Mouse (Mus musculus): Measurements from ENCODE around the gene Peg10.

Gene Peg10

DNA sequence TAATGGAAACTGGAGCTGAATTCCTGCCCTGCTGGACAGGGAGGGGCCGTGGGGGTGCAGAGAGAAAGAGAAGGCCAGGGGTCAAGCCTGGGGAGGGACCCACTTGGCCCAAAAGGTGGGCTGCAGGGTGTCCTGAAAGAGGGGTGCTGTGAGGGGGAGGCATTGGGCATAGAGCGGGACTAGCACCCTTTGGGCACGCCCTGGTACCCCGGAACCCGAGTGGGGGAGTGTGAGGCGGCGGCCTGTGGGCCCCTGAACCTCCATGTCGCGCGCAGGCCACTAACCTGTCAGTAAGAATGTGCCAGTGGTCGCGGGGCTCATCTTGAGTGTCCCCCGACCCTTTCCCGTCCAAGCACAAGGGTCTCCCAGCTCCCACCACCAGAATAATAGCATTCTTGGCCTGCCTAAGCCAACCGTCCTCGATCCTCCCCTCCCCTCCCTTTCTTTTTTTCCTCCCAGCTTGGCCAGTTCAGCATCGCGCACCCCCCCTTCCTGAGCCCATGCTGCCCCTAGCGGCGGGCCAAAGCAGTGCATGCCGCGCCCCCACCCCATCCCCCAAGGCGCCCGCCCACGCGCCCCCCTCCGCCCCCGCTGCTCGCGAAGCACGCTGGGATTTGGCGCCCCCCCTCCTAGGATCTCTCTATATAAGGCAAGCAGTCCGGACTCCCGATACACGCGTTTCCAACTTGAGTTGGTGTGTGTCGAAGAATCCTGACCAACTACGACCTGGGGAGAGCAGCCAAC is at the start of gene Peg10, which contains the start of gene Sgce:
TSS of gene Peg10 (plus strand) at position 611 of the 744 bp plus-strand sequence.
TSS of gene Sgce (minus strand) at position 512 of the 744 bp plus-strand sequence.
- DNase-seq (ENCODE audit: low spot score), result no peak

DNA sequence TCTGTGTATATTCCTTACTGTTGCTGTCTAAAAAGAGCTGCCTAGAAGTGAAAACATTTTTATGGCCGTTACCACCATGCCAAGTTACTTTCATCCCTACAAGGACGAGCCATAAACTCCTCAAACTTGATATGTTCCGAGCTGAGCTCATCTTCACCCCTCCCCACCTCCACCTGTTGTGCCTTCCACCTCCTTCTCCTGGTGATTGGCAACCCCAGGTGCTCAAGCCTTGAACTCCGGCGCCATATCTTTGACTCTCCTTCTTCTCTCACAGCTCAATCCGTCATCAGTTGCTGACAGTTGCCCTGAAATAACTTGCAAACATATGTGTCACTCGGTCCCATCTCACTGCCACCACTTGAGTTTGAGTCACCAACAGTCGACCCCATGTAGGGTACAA is 45.5 kb upstream of the Peg10 start:
- no peak for DNase-seq (ENCODE audit: low spot score)

DNA sequence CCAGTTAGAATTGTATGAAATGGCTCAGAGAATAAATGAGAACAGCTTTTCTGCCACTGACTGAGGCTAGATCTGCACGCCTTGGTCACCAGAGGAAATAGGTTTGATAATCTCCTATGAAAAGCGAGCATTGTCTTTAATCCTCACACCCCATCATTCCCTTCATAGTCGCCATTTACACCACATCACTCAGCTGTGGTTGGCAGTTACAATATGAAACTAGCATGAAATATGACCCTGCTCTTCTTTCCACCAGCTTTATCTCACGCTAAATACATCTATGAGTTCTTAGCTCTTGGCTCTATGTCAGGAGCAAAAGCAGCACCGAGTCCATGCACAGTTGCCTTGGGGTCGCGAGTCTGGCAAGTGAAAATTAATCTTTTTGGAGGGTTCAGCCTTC is 43.2 kb upstream of the Peg10 start:
- no peak for DNase-seq (ENCODE audit: low spot score)

DNA sequence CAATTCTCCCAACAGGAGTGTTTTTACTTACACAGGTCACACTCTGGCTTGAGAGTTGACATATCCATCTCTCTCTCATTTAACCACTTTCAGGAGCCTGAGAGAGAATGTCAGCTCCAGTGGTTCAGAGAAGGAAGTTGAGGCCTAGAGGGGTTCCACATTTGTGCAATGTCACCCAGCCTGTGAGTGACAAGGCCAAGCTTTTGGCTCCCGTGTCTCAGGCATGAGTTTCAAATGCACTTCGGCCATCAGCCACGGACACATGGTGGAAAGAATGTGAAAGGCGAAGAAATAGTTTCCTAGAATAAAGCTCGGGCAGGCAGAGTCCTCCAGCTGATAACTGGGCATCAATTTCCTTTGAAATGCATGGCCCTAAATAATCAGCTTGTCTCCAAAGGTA is 40.7 kb upstream of the Peg10 start:
- DNase-seq (ENCODE audit: low spot score), result no peak

DNA sequence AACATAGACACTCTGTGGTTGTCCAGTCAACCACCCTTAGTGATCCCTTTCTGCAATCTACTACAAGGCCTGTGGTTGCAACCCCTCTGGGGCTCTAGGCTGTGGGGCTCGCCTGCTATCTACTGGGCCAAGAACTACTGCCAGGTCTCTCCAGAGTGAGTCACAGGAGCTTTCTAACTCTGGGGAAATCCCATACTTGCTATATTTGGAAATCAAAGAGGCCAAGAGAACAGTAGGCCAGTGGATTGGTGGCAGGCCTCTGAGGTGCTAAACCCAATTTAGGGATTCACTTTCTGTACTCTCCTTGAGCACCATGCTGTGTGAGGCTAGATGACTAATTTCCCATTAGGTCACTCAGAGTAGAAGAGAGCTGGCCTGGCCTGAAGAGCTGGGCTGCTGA is 38.1 kb upstream of the Peg10 start:
- no peak for DNase-seq (ENCODE audit: low spot score)

DNA sequence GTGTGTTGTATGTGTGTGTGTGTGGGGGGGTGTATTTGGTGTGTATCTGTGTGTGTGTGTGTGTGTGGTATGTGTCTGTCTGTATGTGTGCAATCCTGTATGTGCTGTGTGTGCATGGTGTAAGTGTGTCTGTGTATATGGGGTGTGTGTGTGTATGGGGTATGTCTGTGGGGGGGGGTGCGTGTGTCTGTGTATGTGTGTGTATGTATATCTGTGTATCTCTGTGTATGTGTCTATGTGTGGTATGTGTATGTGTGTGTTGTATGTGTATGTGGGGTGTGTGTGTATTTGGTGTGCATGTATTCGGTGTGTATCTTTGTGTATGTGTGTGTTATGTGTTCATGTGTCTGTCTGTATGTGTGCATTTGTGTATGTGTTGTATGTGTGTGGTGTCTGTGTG is 30.9 kb upstream of the Peg10 start:
- no peak for DNase-seq (ENCODE audit: low spot score)

DNA sequence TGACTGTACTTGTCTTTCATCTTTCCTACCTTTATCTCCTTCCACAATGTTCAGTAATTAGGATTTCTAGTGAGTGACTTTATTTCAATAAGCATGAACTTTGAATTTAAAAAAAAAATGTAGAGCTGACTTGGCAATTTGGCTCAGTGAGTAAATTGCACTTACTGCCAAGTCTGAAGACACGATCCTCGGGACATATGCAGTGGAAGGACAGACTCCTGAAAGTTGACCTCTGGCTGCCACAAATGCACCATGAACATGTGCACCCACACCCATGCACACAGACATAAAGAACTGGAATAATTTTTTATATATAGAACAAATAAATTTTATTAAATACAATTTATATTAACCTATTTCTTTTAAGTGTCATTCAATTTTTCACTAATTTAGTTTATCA is 29.8 kb upstream of the Peg10 start:
- DNase-seq (ENCODE audit: low spot score), result no peak

DNA sequence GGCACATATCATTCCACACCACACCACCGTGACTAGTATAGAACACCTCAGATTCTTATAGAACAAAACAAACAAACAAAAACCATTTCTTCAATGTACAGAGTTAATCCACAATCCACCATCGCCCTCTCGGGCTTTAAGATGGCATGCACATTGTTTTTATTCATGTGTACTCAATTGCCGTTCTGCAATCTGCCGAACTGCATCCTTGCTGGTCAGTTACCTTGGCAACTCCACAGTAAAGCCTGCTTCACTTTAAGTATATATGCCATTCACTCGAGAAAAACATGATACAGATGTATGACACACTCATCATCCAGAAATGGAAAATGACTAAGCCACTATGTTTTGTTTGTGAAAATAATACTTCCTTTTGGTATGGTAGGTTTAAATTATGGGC is 25.0 kb upstream of the Peg10 start:
- DNase-seq (ENCODE audit: low spot score), result no peak

DNA sequence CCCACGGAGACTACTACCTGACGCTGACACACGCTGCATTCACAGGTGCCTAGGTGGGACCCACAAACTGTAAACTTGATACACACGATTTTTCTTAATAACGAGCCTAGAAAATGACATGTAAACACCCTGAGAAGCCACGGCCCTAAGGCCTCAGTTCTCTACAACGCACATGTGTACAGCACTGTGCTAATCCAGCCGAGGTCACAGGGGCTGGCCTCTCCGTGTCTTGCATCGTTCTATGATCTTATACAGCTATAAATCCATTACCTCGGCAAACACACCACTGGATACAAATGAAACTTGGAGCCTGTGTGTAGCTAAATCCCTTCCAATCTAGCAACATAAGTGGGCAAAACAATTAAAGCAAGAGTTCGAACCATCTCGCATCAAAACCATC is 24.4 kb upstream of the Peg10 start:
- no peak for DNase-seq (ENCODE audit: low spot score)

DNA sequence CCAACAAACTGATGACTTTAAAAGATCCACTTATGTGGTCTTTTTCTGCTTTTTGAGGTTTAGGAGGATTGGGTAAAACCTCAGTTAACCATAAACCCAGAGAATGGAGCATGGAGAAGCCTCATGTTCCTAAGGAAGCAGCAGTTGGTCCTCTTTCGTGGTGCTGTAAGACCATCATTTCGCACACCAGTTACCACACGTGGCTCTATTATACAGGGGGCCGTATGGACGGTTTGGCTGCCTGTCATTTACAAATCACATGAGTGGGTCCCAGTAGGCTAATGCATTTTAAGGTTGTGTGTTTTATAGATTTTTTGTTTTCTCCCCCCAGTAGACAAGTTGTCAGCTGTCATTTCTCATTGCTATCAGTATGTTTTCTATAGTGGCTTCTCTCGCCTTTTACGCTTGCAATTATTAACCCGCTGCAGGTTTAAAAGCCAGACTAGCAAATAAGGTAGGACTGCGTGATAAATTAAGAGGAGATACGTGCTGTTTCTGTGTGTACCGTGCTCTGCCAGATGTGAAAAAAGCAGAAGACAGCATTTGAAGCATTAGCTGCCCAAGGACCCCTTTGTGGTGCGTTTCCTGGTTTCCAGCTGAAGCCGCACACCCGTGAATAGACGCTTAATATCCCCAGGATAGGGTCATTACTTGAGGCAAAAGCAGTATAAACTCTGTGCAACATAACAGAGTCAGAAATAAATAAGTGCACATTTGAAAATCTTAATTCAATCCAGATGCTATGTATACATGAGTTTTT is 22.9 kb upstream of the Peg10 start:
- DNase-seq (ENCODE audit: low spot score), result no peak

DNA sequence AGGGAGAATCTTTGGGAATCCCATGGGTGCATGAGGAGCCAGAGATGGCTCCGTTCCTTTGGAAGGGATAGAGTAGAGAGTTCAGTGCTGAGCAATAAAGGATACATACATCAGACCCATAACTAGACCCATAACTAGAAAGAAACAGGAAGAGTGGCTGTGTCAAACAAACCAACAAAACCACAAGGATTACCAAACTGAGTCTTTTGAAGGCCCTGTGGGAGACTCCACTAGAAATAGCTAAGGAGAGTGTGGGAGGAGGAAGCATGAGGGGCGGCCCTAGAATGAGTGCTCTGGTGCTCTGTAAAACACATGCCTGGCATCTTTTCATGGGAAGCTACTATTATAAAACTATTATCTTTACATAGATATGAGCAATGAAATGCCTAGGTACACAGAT is 18.8 kb upstream of the Peg10 start:
- DNase-seq (ENCODE audit: low spot score), result no peak

DNA sequence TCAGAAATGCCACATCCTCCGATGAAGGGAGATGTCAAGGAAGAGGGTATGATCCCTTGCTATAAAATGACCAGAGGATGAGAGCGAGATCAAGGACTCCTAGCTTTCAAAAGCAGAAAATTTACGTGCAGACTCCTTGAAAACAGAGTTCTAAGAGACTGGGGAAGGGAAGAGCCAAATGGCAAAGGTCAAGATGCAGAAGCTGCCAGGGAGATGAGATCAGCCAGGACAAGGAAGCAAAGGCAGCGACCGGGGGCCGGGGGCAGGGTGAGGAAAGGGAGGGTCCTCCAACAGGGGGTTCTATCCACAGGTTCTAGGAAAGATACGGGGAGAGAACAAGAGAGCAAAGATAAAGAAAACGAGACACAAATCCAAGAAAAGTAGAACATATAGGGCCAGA is 15.4 kb upstream of the Peg10 start:
- DNase-seq (ENCODE audit: low spot score), result no peak

DNA sequence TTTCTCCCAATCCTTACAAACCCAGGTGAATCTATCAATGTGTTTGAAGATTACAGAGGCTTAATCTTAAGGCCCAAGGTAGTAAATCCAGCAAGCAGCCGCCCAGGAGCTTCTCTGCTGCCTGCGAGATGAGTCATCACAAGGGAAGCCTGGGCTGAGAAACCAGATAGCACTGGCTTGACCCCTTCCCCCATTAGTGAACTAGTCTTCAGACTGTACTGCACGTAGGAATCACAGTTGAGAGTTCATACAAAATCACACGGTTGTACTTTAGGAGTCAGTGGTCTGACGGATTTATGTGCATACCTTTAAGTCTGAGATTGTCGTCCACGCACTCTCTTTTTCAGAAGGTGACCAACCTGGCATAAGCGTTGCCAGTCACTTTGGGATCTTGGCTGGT is 13.9 kb upstream of the Peg10 start:
- DNase-seq (ENCODE audit: low spot score), result no peak

DNA sequence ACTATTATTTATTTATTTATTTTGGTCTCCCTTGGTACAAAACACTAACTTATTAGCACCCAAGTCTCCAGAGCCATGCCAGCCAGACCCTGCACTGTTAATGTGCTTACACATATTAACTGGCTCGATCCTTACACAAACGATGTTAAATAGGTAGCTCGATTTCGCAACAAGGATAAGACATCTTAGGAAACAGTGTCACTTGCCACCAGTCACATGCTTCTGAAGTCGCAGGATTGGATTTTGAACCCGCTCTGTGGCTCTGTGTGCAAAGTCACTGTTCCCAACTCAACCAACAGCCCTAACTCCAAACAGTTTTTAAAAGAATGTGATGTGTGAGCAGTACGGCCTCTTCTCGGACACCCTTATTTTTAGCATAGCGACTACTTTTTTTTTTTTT is 10.7 kb upstream of the Peg10 start:
- DNase-seq (ENCODE audit: low spot score), result no peak

DNA sequence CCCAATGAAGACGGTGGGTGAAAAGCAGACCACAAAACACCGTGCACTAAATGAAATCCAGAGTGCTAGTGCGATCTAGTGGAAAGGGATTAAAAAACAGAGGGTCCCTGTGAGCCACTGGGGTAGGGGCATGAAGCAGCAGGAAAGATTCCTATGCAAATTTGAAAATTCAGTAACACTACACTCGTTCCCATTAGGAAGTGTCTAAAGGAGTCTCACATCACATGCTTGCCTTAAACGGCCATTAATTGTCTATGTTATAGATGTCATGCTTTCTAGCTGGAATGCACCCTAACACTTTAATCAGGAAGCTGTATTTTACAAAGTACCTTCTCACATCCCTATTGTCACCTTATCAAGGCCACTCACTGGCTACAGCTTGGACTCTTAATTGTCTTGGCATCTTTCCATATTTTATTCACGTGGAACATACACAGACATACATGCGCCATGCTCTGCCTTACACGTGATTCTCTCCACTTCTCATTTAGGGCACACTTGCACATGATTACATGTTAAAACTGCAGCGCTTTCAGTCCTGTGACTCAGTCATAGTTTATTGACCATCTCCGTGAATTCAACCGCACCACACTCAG is 9.0 kb upstream of the Peg10 start:
- no peak for DNase-seq (ENCODE audit: low spot score)

DNA sequence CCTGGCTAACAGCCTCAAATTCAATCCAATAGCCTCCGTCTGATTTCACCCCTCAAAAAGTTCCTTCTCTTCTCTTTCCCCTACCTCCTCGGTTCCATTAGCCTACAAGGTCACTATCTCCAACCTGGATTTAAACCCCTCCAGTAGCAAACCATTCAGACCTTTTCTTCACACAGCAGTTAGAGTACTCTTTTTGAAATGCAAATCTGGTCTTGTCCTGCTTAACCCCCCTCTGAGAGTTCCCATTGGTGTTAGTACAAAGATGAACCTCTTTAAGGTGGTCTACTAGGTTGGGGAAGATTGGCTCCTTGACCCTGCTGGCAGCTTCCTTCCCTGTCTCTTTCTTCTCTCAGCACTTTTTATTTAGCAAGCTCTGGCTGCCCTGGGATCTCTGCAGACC is 8.4 kb upstream of the Peg10 start:
- no peak for DNase-seq (ENCODE audit: low spot score)

DNA sequence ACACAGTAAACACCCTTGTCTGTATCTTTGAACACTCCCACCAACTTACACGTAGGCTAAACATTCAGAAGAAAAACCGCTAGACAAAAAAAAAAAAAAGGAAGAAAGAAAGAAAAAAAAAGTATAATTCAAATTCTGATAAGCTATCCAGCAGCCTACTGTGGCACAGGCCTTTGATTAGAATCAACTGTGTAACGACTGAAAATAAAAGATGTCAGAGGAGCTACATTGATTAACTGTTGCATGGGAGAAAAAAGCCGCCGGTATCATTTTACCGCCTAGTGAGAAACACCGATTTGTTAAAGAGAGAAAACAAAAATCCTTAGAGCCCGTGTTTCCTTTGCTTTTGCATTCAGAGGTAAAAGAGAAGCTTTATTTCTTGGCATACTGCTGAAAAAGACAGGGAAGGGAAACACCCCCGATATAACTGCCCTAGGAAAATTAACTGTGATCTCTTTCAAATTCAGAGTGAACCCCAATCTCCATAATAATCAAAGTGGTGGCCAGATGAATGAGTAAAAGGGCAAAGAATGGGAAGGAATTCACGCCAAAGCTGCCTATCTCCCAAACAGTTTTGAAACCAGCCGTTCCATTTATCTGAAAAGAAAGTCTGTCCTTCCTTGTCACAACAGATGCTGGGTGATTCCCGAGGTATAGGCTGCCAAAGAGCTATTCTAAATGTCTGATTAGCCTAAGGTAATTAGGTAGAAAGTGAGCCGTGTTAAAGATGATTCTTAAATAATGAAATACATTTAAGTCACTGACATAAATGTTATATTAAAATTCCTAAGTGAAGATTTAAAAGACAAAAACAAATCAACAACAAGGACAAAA is 7.4 kb upstream of the Peg10 start:
- no peak for DNase-seq (ENCODE audit: low spot score)

DNA sequence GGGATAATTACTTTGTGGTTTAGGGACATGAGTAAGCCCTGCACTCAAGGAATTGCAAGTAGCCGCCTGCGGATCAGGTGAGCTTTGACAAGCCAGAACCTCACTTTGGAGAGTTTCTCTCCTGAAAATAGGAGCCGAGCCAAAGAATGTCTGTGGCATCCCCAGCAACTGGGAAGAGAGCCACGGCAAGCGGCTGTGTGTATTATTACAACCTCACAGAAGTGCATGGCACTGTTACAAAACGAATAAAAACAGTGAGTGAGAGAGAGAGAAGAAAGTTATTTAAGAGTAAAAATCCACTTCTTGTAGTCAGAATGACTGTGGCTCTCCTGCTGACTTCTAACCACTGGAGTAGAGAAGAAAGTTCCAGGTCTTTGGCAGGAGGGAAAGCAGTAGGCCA is 6.6 kb upstream of the Peg10 start:
- DNase-seq (ENCODE audit: low spot score), result no peak

DNA sequence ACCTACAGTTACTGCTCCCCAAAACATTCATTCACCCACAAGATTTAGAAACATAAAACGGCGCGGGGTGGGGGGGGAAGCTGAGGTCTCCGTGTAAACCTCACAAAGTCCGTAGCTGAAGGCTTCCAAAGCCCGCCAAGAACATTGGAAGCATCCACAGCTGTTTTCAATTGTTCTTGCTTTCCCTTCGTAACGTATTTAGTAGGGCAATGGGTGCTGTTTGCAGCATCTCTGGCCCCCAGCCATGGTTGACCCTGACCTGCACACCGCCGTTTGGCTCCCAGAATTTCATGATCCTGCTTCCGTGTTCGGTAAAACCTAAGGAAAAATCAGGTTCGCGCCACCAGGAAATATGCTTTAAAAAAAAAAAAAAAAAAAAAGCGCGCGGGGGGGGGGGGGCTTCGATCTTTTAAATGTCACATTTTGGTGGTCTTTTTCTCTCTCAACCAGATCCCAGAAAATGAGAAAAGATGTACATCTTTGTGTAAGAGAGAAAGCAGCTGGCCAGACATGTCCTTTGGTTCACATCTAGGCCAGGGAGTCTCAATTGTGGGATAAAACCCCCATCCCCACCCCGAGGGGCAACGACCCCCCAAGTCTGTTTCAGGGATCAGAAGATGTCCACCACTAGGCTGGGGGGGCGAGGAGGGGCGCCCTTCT is 940 bp upstream of the Peg10 start:
- no peak for DNase-seq (ENCODE audit: low spot score)

DNA sequence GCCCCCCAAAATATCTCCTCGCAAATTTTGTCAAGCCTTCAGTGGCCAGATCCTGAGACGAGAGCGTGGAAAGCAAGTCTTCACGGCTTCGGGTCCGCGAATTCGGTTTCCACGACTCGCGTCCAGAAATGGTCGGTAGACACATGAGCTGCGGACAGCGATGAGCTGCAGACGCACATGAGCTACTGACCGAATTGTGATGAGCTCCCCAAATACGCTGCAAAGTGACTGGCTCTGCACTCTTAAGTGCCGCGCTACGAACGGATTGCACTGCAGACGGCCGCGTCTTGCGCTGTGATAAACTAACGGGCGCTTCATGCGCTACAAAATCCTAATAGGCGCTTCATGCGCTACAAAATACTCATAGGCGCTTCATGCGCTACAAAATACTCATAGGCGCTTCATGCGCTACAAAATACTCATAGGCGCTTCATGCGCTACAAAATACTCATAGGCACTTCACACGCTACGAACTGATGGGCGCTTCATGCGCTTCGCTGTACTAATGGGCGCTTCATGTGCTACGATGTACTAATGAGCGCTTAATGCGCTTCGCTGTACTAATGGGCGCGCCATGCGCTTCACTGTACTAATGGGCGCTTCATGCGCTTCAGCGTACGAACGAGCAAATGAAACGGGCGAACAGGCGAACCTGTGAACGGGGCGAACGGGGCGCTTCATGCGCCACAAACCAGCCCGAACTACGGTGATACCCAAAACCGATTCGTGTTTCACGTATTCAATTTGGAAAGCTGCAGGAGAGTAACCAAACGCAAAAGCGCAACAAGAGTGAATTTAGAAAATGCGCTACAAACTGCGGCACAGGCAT is 785 bp downstream of the Peg10 start:
- DNase-seq (ENCODE audit: low spot score), result peak; percentile 40

DNA sequence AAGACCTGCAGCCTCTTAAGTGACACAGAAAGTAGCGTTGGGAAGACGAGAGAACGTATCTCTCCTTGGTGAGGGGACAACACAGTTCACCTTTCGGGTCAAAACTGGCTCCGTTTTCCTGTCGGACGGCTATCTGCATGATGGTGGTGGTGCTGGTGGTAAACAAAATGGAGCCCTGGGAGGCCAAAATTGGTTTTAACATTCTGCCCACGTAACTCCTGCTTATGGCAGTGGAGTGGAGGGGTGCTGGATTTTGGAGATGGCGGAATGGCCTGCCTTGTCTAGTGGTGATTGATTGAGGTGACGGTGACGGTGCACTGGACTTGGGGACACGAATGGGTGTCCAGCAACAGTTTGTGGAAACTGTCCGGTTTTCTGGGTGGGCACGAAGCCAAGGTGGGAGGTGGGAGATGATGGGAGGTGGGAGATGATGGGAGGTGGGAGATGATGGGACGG is 1.4 kb downstream of the Peg10 start:
- DNase-seq (ENCODE audit: low spot score), result no peak

All from layer of hippocampus, adult 9-10 months (tissue).